Mouse (Mus musculus) cerebellum, adult 2 months (tissue): ENCODE measurements around the gene Ddx39b.

Experiments used
- CTCF ChIP-seq: fragments of 200-500 bp; IDR thresholded peaks from 2 replicates; pipeline ENCODE4 v1.5.1; 2011; ENCODE audit warnings: low read depth, mild to moderate bottlenecking, control low read depth, low read length, moderate library complexity, borderline replicate concordance; ENCODE audit not compliant: insufficient read depth
- POLR2A ChIP-seq: fragments of 200-500 bp; IDR thresholded peaks from 2 replicates; pipeline ENCODE4 v1.6.1; 2011; ENCODE audit warnings: low read length, control low read depth, borderline replicate concordance; ENCODE audit not compliant: insufficient read depth

GRCm38 (mm10) chr17:35236390-35236746 lies 5.2 kb upstream of the Ddx39b start:
- TF ChIP-seq POLR2A: peak; percentile 49; the same call in 1 of the 2 replicates
- TF ChIP-seq CTCF: peak; percentile 90
